Mouse (Mus musculus): ENCODE data around the gene Gm597. TPM values are rescaled to one million over a fixed set of nuclear protein-coding genes. Genes with fewer than 3 reads are reported as not detected.

Gene Gm597
- not detected in 2 replicates for polyA plus RNA-seq (2015; fragmentation: Nextera tagmentation; extraction: Ambion mirVana)

DNA sequence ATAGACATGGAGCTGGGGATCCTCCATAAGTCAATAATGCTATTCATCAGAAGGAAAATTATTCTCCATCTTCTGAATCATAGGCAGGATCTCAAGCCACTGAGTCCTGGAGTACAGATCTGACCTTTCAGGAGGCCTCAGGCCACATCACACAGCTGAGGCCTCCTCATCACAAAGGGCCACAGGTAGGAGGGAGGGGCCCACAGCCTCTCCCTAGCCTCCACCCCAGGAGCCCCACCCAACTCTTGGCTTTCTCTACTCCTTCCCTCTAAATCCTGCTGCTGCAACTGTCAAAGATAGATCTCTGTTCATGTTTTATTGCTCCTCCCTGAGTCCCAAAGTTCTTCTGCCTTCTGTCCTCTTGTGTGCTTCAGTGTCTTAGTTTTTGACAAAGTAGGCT, at the start of gene Gm597:
Gene Gm597, minus strand, starts transcription at position 101 of the 400 bp plus-strand sequence.
- H3K9ac ChIP-seq (ENCODE audit: low read length) = no peak within 1 kb of the TSS
- H3K9me3 ChIP-seq (replicated peaks; ENCODE audit: control insufficient read depth, low read length) = no peaks in the 10 kb centered on the region
- H3K4me2 ChIP-seq (ENCODE audit: low read depth, low read length) = no peak within 1 kb of the TSS
- H3K4me1 ChIP-seq (ENCODE audit: control insufficient read depth, insufficient read depth, low read length) = no peaks in the 10 kb centered on the region
- no peaks in the 10 kb centered on the region for H3K27me3 ChIP-seq (ENCODE audit: control insufficient read depth, insufficient read depth, low read length)
- H3K4me3 ChIP-seq (ENCODE audit: low read length) = no peak within 1 kb of the TSS
- H3K27ac ChIP-seq (ENCODE audit: low read length) = no peak within 1 kb of the TSS
- no peaks in the 10 kb centered on the region for H3K36me3 ChIP-seq (ENCODE audit: control insufficient read depth, insufficient read depth)
- ATAC-seq (replicated peaks; ENCODE audit: extremely low read depth, insufficient read depth, low FRiP score) = no peak

DNA sequence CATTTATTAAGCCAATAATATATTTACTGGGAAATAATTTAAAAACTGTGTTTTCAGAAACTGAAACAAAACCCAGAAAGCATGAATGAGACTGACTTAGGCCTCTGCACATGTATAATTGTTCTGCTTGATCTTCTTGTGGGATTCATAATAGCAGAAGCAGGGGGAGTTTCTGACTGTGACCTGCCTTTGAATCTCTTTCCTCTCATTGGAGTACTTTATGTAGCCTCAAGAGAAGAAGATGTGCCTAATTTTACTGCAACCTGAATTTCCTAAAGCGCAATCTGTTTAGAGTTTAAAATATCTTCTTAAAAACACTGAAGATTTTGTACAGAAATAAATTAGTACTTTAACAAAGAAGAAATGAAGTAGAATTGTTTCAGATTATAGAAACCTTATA, 27.6 kb upstream of the Gm597 start:
- Histone ChIP-seq H3K9ac (ENCODE audit: low read length) (no peak overlapping the region), H3K27me3 (ENCODE audit: control insufficient read depth, insufficient read depth, low read length) (no peaks in the 10 kb centered on the region), H3K27ac (ENCODE audit: low read length) (no peak overlapping the region), H3K4me1 (ENCODE audit: control insufficient read depth, insufficient read depth, low read length) (no peaks in the 10 kb centered on the region), H3K9me3 (replicated peaks; ENCODE audit: control insufficient read depth, low read length) (no peaks in the 10 kb centered on the region), H3K4me3 (ENCODE audit: low read length) (no peak overlapping the region), H3K4me2 (ENCODE audit: low read depth, low read length) (no peak overlapping the region), H3K36me3 (ENCODE audit: control insufficient read depth, insufficient read depth) (no peaks in the 10 kb centered on the region)
- WGBS = 94% methylated on average over 1 of the region's 1 CpGs
- ATAC-seq (replicated peaks; ENCODE audit: extremely low read depth, insufficient read depth, low FRiP score) = no peak

DNA sequence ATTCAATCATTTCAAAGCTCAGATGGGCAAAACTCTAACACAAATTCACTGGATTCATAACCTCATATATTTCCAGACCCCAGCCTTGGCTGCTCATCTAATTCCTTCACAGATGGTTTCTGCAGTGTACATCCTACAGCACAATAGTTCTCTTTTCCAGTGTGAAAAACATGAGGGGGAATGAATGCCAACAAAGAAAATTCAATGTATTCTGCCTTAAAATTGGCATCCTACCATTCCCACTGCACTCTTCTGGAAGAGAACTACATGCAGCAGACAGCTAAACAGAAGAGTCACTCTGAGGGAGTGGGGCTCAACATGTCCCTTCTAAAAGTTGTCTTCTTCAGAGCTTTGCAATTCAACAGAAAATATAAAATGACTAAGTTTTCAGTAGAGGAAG, 26.6 kb upstream of the Gm597 start:
- no peak overlapping the region for H3K4me3 ChIP-seq (ENCODE audit: low read length)
- H3K27ac ChIP-seq (ENCODE audit: low read length) = no peak overlapping the region
- H3K9me3 ChIP-seq (replicated peaks; ENCODE audit: control insufficient read depth, low read length) = no peaks in the 10 kb centered on the region
- no peak for ATAC-seq (replicated peaks; ENCODE audit: extremely low read depth, insufficient read depth, low FRiP score)
- no peaks in the 10 kb centered on the region for H3K27me3 ChIP-seq (ENCODE audit: control insufficient read depth, insufficient read depth, low read length)
- H3K4me2 ChIP-seq (ENCODE audit: low read depth, low read length) = no peak overlapping the region
- no peaks in the 10 kb centered on the region for H3K4me1 ChIP-seq (ENCODE audit: control insufficient read depth, insufficient read depth, low read length)
- H3K36me3 ChIP-seq (ENCODE audit: control insufficient read depth, insufficient read depth) = no peaks in the 10 kb centered on the region
- H3K9ac ChIP-seq (ENCODE audit: low read length) = no peak overlapping the region

DNA sequence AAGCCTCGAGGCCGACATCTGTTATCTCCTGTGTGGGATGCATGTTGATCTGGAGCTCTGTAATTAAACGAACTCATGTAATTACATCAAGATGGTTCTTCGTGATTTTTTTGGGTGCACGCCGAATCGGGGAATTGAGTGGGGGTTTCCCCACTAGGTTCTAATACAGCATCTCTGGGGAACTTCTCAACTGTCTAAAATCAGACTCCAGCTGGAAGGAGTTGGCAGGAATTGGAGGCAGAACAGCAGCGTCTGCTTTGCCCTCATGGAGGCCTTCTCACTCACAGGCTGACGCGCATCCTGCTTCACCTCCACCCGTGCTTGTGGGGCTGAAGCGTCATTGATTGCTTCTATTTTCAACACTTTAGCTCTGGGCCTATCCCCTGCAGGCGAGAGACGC, 20.8 kb upstream of the Gm597 start:
- WGBS = 78% methylated on average over 14 of the region's 14 CpGs

More for the DNA sequence above, 20.8 kb upstream of the Gm597 start:
- H3K27me3 ChIP-seq (ENCODE audit: control insufficient read depth, insufficient read depth, low read length) = no peaks in the 10 kb centered on the region
- no peak overlapping the region for H3K4me3 ChIP-seq (ENCODE audit: low read length)
- H3K27ac ChIP-seq (ENCODE audit: low read length) = no peak overlapping the region
- no peak overlapping the region for H3K9ac ChIP-seq (ENCODE audit: low read length)
- H3K4me2 ChIP-seq (ENCODE audit: low read depth, low read length) = no peak overlapping the region
- no peaks in the 10 kb centered on the region for H3K36me3 ChIP-seq (ENCODE audit: control insufficient read depth, insufficient read depth)
- ATAC-seq (replicated peaks; ENCODE audit: extremely low read depth, insufficient read depth, low FRiP score) = no peak
- H3K4me1 ChIP-seq (ENCODE audit: control insufficient read depth, insufficient read depth, low read length) = no peaks in the 10 kb centered on the region
- no peaks in the 10 kb centered on the region for H3K9me3 ChIP-seq (replicated peaks; ENCODE audit: control insufficient read depth, low read length)
